In the genomic region with DNA sequence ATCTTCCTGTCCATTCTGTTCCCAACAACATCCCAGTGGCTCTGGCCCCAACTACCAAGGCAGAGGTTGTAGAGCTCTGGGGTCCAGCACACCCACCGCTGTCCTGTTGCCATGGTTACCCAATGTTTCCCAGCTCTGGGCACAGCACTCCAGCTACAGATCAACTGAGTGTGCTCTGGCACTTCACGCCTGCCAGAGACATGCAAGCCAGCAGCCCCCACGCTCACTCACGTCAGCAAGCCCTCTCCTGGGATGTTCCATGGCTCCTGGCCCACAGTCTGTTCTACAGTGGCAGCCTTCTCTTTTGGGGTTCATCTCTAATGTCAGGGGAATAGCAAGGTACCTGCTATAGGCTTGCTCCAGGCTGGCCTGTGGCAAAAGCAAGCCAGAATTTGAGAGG, we compare ENCODE assay signal across 11 mouse cellular contexts. TPM values are rescaled to one million over a fixed set of nuclear protein-coding genes. Genes with fewer than 3 reads are reported as not detected.
A peak's percentile ranks its signal among the peaks of the same experiment; 100 is the strongest.
DNase-seq lines count a peak whose midpoint lies in the region; ATAC-seq and TF ChIP-seq lines count a peak whose summit lies in the region.
"Had no signal": no experiment of that assay in that cellular context is flagged by ENCODE, and none has a peak within 500 bp of the region (broad histone marks: within the 10 kb centered on the region; RNA-seq: fewer than 3 reads in every experiment).

No protein-coding gene starts in this region.

- peak; percentile 44 to 56 for DNase-seq in heart, adult 2 months
- peak; percentile 89 for DNase-seq in brain, adult 2 months (ENCODE audit: low read depth, low spot score)
- peak; percentile 50 for DNase-seq in gastrocnemius, postnatal 14 days
- peak; percentile 53 to 69 for DNase-seq in left cerebral cortex, adult 2 months (ENCODE audit: extremely low spot score in 1 of 2, low spot score in 2 of 2)
- no peak for DNase-seq in kidney, postnatal 36 days

- no peaks in the 10 kb centered on the region for H3K9me3 ChIP-seq in heart, embryonic 11.5 days (replicated peaks; ENCODE audit: control insufficient read depth, low read length)
- no peaks in the 10 kb centered on the region for H3K9me3 ChIP-seq in liver, embryonic 12.5 days (replicated peaks)

- TF ChIP-seq CTCF in heart, adult 2 months (IDR thresholded peaks at IDR 0.05): no peak
- TF ChIP-seq CTCF in left cerebral cortex, adult 2 months (IDR thresholded peaks at IDR 0.05): no peak

- intact Hi-C loops in heart, adult 2 months (cut with DNase I): no loop called here
- intact Hi-C loops in gastrocnemius, postnatal 14 days (cut with DNase I; ENCODE audit: low total_unique reads): no loop called here
- intact Hi-C loops in left cerebral cortex, adult 2 months (cut with DNase I): loop anchor here (2.0 kb wide), 1 partner anchor 45 kb away; no protein-coding TSS in a partner anchor

- no peaks in the 10 kb centered on the region for H3K27me3 ChIP-seq in heart, adult 2 months (ENCODE audit: control insufficient read depth, insufficient read depth, low read length)
- no peaks in the 10 kb centered on the region for H3K27me3 ChIP-seq in heart, embryonic 11.5 days (ENCODE audit: control insufficient read depth, insufficient read depth, low read length)
- H3K27me3 ChIP-seq in liver, embryonic 12.5 days (replicated peaks): no peaks in the 10 kb centered on the region; the same call in 1 of the 2 replicates
- H3K27me3 ChIP-seq: heart, embryonic 13.5 days had no signal

- H3K36me3 ChIP-seq in heart, adult 2 months (ENCODE audit: control insufficient read depth, insufficient read depth, low read length): no peaks in the 10 kb centered on the region
- H3K36me3 ChIP-seq in heart, embryonic 11.5 days (ENCODE audit: control insufficient read depth, insufficient read depth, low read length): no peaks in the 10 kb centered on the region; the same call in 1 of the 2 replicates
- H3K36me3 ChIP-seq in liver, embryonic 12.5 days: peaks cover 25% of the 10 kb centered on the region

- TF ChIP-seq EP300 in heart, adult 2 months (IDR thresholded peaks at IDR 0.05; ENCODE audit: insufficient read depth, low read depth, low read length): no peak

- no peak overlapping the region for H3K27ac ChIP-seq in heart, adult 2 months
- no peak overlapping the region for H3K27ac ChIP-seq in heart, embryonic 11.5 days (ENCODE audit: low read depth, low read length)
- H3K27ac ChIP-seq in left cerebral cortex, adult 2 months: peak overlapping the region; percentile 80
- no peak overlapping the region for H3K27ac ChIP-seq in liver, embryonic 12.5 days
- H3K27ac ChIP-seq: heart, embryonic 13.5 days had no signal

- H3K79me2 ChIP-seq in heart, adult 2 months (replicated peaks; ENCODE audit: control insufficient read depth, insufficient read depth, low read length): no peaks in the 10 kb centered on the region; the same call in 1 of the 2 replicates

- peaks cover 29% of the 10 kb centered on the region for H3K4me1 ChIP-seq in heart, adult 2 months (ENCODE audit: control insufficient read depth, insufficient read depth, low read length)
- H3K4me1 ChIP-seq in heart, embryonic 11.5 days (ENCODE audit: control insufficient read depth, insufficient read depth, low read length): peaks cover 38% of the 10 kb centered on the region
- peaks cover 29% of the 10 kb centered on the region for H3K4me1 ChIP-seq in liver, embryonic 12.5 days

- no peak for ATAC-seq in heart, embryonic 11.5 days (replicated peaks; ENCODE audit: insufficient number of reproducible peaks, low FRiP score, low TSS enrichment)
- ATAC-seq in liver, embryonic 12.5 days: no peak
- ATAC-seq: inflammation-experienced regulatory T-cells, adult 6 months had no signal

- H3K4me3 ChIP-seq in heart, adult 2 months: no peak overlapping the region
- H3K4me3 ChIP-seq in heart, embryonic 11.5 days (ENCODE audit: low read depth, low read length): no peak overlapping the region
- no peak overlapping the region for H3K4me3 ChIP-seq in left cerebral cortex, adult 2 months
- H3K4me3 ChIP-seq in liver, embryonic 12.5 days: no peak overlapping the region
- H3K4me3 ChIP-seq: heart, embryonic 13.5 days had no signal

- no peak for TF ChIP-seq POLR2A in heart, adult 2 months (IDR thresholded peaks at IDR 0.05; ENCODE audit: insufficient read depth, low read depth, low read length)

- H3K9ac ChIP-seq in heart, adult 2 months (ENCODE audit: low read depth, low read length): no peak overlapping the region
- no peak overlapping the region for H3K9ac ChIP-seq in heart, embryonic 11.5 days (ENCODE audit: low read depth, low read length)
- no peak overlapping the region for H3K9ac ChIP-seq in liver, embryonic 12.5 days
- H3K9ac ChIP-seq: heart, embryonic 13.5 days had no signal

- no peak overlapping the region for H3K4me2 ChIP-seq in heart, embryonic 11.5 days
- no peak overlapping the region for H3K4me2 ChIP-seq in liver, embryonic 12.5 days
- H3K4me2 ChIP-seq: heart, embryonic 13.5 days had no signal

- 78% methylated on average over 4 of the region's 4 CpGs for WGBS in heart, adult 2 months
- WGBS in heart, embryonic 11.5 days (ENCODE audit: insufficient replicate concordance): 71% methylated on average over 4 of the region's 4 CpGs
- 89% methylated on average over 4 of the region's 4 CpGs for WGBS in liver, embryonic 12.5 days (ENCODE audit: insufficient replicate concordance)

RNA-seq across cellular contexts. Expression of a gene that starts 13.5 kb away (rescaled TPM):
- total RNA-seq in heart, adult 2 months (2021): 1 to 10 TPM; 8.1 to 8.6 TPM
- polyA plus RNA-seq in heart, adult 2 months (2012; rRNA removed): 18.8 and 21.2 TPM in 2 replicates
- polyA plus RNA-seq in heart, embryonic 11.5 days (2014; fragmentation: Nextera tagmentation; extraction: Ambion mirVana): 9.2 and 10.1 TPM in 2 replicates
- 1 to 10 TPM; 5.4 TPM for total RNA-seq in gastrocnemius, postnatal 14 days (2021)
- total RNA-seq in left cerebral cortex, adult 2 months (2021): 10 to 100 TPM; 43.7 to 44.4 TPM
- polyA plus RNA-seq in liver, embryonic 12.5 days (2016; fragmentation: Nextera tagmentation; extraction: Ambion mirVana): 9.4 and 9.5 TPM in 2 replicates

RNA-seq across cellular contexts. Expression of a gene that starts 23.9 kb away (rescaled TPM):
- not detected for total RNA-seq in heart, adult 2 months (2021)
- 0.21 and 0.53 TPM in 2 replicates for polyA plus RNA-seq in heart, adult 2 months (2012; rRNA removed)
- polyA plus RNA-seq in heart, embryonic 11.5 days (2014; fragmentation: Nextera tagmentation; extraction: Ambion mirVana): 0.44 and 0.86 TPM in 2 replicates
- not detected for total RNA-seq in gastrocnemius, postnatal 14 days (2021)
- 100 to 1,000 TPM; 295 to 302 TPM for total RNA-seq in left cerebral cortex, adult 2 months (2021)
- 0.18 and 0.37 TPM in 2 replicates for polyA plus RNA-seq in liver, embryonic 12.5 days (2016; fragmentation: Nextera tagmentation; extraction: Ambion mirVana)
- total RNA-seq: neutrophil, adult 5-6 weeks had no signal
- polyA plus RNA-seq: liver, embryonic 16.5 days had no signal

RNA-seq across cellular contexts. Expression of a gene that starts 23.9 kb away (rescaled TPM):
- 1 to 10 TPM; 7.4 to 8.1 TPM for total RNA-seq in heart, adult 2 months (2021)
- 13.7 and 14.9 TPM in 2 replicates for polyA plus RNA-seq in heart, adult 2 months (2012; rRNA removed)
- polyA plus RNA-seq in heart, embryonic 11.5 days (2014; fragmentation: Nextera tagmentation; extraction: Ambion mirVana): 11.6 and 13.5 TPM in 2 replicates
- 1 to 10 TPM; 6.4 to 7.4 TPM for total RNA-seq in gastrocnemius, postnatal 14 days (2021)
- 100 to 1,000 TPM; 134 to 153 TPM for total RNA-seq in left cerebral cortex, adult 2 months (2021)
- polyA plus RNA-seq in liver, embryonic 12.5 days (2016; fragmentation: Nextera tagmentation; extraction: Ambion mirVana): 6.6 and 6.9 TPM in 2 replicates

RNA-seq across cellular contexts. Expression of a gene that starts 29.7 kb away (rescaled TPM):
- under 1 TPM; 0.68 to 0.89 TPM for total RNA-seq in heart, adult 2 months (2021)
- polyA plus RNA-seq in heart, adult 2 months (2012; rRNA removed): 0.38 and 2.3 TPM in 2 replicates
- 0.80 and 3.8 TPM in 2 replicates for polyA plus RNA-seq in heart, embryonic 11.5 days (2014; fragmentation: Nextera tagmentation; extraction: Ambion mirVana)
- 1 to 10 TPM; 1.5 to 1.9 TPM for total RNA-seq in gastrocnemius, postnatal 14 days (2021)
- total RNA-seq in left cerebral cortex, adult 2 months (2021): 1 to 10 TPM; 2.6 to 3.0 TPM
- polyA plus RNA-seq in liver, embryonic 12.5 days (2016; fragmentation: Nextera tagmentation; extraction: Ambion mirVana): 3.9 and 4.0 TPM in 2 replicates
- total RNA-seq: neutrophil, adult 5-6 weeks had no signal
- polyA plus RNA-seq: inflammation-experienced regulatory T-cells, adult 6 months had no signal

RNA-seq across cellular contexts. Expression of a gene that starts 43.2 kb away (rescaled TPM):
- 100 to 1,000 TPM; 111 to 118 TPM for total RNA-seq in heart, adult 2 months (2021)
- polyA plus RNA-seq in heart, adult 2 months (2012; rRNA removed): 129 and 145 TPM in 2 replicates
- 109 and 124 TPM in 2 replicates for polyA plus RNA-seq in heart, embryonic 11.5 days (2014; fragmentation: Nextera tagmentation; extraction: Ambion mirVana)
- 100 to 1,000 TPM; 118 to 122 TPM for total RNA-seq in gastrocnemius, postnatal 14 days (2021)
- total RNA-seq in left cerebral cortex, adult 2 months (2021): 100 to 1,000 TPM; 108 to 110 TPM
- polyA plus RNA-seq in liver, embryonic 12.5 days (2016; fragmentation: Nextera tagmentation; extraction: Ambion mirVana): 85.6 and 86.6 TPM in 2 replicates

Comparison
In these comparisons a context has a peak if more than half of its experiments do, and no peak if none do; other contexts are left out.
1. DNase-seq: peak in heart, adult 2 months (2 of 2), brain, adult 2 months (single experiment), gastrocnemius, postnatal 14 days (single experiment) and left cerebral cortex, adult 2 months (2 of 2); none in kidney, postnatal 36 days (0 of 2).
2. RNA of a gene that starts 13.5 kb away (total RNA-seq): 43.7 to 44.4 TPM in left cerebral cortex, adult 2 months; 8.1 to 8.6 TPM in heart, adult 2 months and 5.4 TPM in gastrocnemius, postnatal 14 days; every median in the first group is over 4 times any median in the second.
3. RNA of a gene that starts 23.9 kb away (total RNA-seq): 295 to 302 TPM in left cerebral cortex, adult 2 months; not detected in heart, adult 2 months and not detected in gastrocnemius, postnatal 14 days; every median in the first group is over 100 times any median in the second.
4. RNA of a gene that starts 23.9 kb away (total RNA-seq): 134 to 153 TPM in left cerebral cortex, adult 2 months; 7.4 to 8.1 TPM in heart, adult 2 months and 6.4 to 7.4 TPM in gastrocnemius, postnatal 14 days; every median in the first group is over 10 times any median in the second.